Mouse (Mus musculus): ENCODE measurements around the gene Mier3.

GRCm38 (mm10) chr13:111748301-111749062 is 67.7 kb downstream of the Mier3 start:
- TF ChIP-seq CTCF (IDR thresholded peaks at IDR 0.05; ENCODE audit: low read depth, low read length): no peak
- no peak for TF ChIP-seq POLR2A (IDR thresholded peaks at IDR 0.05; ENCODE audit: borderline replicate concordance, low read depth, low read length)

All from bone marrow macrophage, adult 2 months (primary cell).